Mouse (Mus musculus): ENCODE measurements at regions not wholly inside any gene's neighbourhood (a gene's known extent, or its start where the extent isn't known, plus 50 kb on each side); places are given as distances from the start of the nearest gene placed in this dataset.

DNA sequence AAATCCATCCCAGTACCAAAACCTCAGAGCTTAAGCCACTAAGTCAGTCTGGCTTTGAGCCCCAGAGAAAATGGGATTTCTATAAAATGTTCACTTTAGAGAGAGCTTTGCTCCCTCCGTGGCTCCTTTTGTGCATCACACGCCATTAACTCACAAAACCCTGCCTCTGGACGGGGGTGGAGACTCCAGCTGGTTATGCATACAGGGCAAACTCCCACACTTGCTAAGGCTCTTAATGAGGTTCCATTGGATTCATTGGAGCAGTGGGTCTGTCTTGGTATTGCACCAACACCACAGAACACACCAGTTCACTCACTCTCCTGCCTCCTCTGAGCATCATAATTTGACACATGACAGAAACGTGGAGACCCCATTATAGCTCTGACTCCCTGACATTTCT is 311.8 kb downstream of the Icos start:
- DNase-seq (ENCODE audit: low spot score) (no peak), ATAC-seq (ENCODE audit: low FRiP score) (no peak)
- no peaks in the 10 kb centered on the region for H3K36me3 ChIP-seq (ENCODE audit: insufficient read depth, low read length)
- no peaks in the 10 kb centered on the region for H3K4me1 ChIP-seq (ENCODE audit: insufficient read depth, low read length)
- H3K27me3 ChIP-seq (ENCODE audit: insufficient read depth, low read length), result no peaks in the 10 kb centered on the region
- H3K9ac ChIP-seq (replicated peaks; ENCODE audit: low read length, poor library complexity, severe bottlenecking), result no peak overlapping the region
- no peak overlapping the region for H3K4me2 ChIP-seq (ENCODE audit: low read depth, low read length, poor library complexity, severe bottlenecking)
- 35% methylated on average over 4 of the region's 4 CpGs for WGBS
- no peak overlapping the region for H3K4me3 ChIP-seq (ENCODE audit: low read depth, low read length)
- no peak for TF ChIP-seq CTCF (IDR thresholded peaks at IDR 0.05)
- no peak overlapping the region for H3K27ac ChIP-seq (ENCODE audit: low read depth, low read length)
- H3K9me3 ChIP-seq (ENCODE audit: low read length), result no peaks in the 10 kb centered on the region

DNA sequence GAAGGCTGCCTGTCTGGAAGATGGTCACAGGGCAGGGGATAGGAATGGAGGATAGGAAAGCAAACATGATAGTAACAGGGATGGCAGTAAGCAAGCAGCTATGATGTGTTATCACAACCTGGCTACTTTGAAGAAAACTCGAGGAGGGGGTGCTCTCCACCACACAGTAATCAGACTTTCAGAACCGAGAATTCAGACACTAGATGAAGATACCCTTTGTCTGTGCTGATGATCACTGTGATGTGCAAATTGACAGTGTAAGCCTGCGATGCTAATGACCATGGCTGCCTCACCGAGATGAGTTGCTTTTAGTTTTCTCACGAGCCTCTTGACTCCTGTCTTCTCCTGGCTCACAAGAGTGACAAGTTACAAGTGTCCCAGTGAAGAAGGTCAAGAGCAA is 315.4 kb downstream of the Icos start:
- ATAC-seq (ENCODE audit: low FRiP score), result no peak

DNA sequence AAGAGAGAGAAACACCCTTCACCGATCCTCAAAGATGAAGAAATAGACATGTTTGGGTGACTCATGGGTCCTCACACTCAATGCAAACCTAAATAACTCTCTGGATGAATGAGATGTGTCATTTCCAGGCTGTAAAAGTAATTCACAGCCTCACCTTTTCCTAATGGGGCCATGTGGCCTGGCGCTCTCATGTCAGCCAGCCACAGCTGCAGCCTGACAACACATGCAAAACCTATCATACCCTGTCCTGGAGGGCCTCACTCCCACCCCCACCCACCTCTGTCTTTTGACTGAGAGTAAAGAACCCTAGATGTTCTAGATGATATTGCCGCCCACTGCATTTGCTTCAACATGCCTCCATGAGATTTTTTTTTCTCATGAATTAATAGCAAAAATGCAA is 317.5 kb downstream of the Icos start:
- Histone ChIP-seq H3K27ac (ENCODE audit: low read depth, low read length) (no peak overlapping the region), H3K27me3 (ENCODE audit: insufficient read depth, low read length) (no peaks in the 10 kb centered on the region; the same call in 1 of the 2 replicates), H3K9ac (replicated peaks; ENCODE audit: low read length, poor library complexity, severe bottlenecking) (no peak overlapping the region), H3K36me3 (ENCODE audit: insufficient read depth, low read length) (no peaks in the 10 kb centered on the region), H3K4me3 (ENCODE audit: low read depth, low read length) (no peak overlapping the region), H3K9me3 (ENCODE audit: low read length) (no peaks in the 10 kb centered on the region), H3K4me1 (ENCODE audit: insufficient read depth, low read length) (no peaks in the 10 kb centered on the region; the same call in 1 of the 2 replicates), H3K4me2 (ENCODE audit: low read depth, low read length, poor library complexity, severe bottlenecking) (no peak overlapping the region)
- DNase-seq (ENCODE audit: low spot score), result no peak
- WGBS, result 95% methylated on average over 3 of the region's 3 CpGs
- no peak for TF ChIP-seq CTCF (IDR thresholded peaks at IDR 0.05)
- ATAC-seq (ENCODE audit: low FRiP score), result no peak

More for the DNA sequence above, 315.4 kb downstream of the Icos start:
- Histone ChIP-seq H3K4me1 (ENCODE audit: insufficient read depth, low read length) (no peaks in the 10 kb centered on the region; the same call in 1 of the 2 replicates), H3K4me3 (ENCODE audit: low read depth, low read length) (no peak overlapping the region), H3K4me2 (ENCODE audit: low read depth, low read length, poor library complexity, severe bottlenecking) (no peak overlapping the region), H3K9me3 (ENCODE audit: low read length) (no peaks in the 10 kb centered on the region), H3K27me3 (ENCODE audit: insufficient read depth, low read length) (no peaks in the 10 kb centered on the region), H3K9ac (replicated peaks; ENCODE audit: low read length, poor library complexity, severe bottlenecking) (no peak overlapping the region), H3K36me3 (ENCODE audit: insufficient read depth, low read length) (no peaks in the 10 kb centered on the region), H3K27ac (ENCODE audit: low read depth, low read length) (no peak overlapping the region)
- no peak for TF ChIP-seq CTCF (IDR thresholded peaks at IDR 0.05)
- no peak for DNase-seq (ENCODE audit: low spot score)
- 62% methylated on average over 5 of the region's 5 CpGs for WGBS

DNA sequence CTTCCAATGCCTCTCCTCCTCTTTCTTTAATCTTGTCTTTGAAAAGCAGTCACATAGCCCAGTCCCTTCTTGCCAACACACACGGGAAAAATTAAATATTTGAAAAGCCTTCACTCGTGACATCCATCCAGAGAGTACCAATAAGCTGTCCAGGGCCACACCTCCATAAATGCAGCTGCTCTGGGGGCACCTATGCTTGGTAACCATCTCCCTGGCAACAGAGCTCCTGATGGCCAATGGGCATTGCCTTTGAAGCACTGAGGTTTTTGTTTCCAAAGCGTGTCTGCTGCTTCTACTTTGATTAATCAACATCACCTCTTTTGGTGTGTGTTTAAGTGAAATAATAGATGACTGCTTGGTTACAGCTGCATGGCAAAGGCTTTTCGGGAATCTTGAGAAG is 319.1 kb downstream of the Icos start:
- H3K9ac ChIP-seq (replicated peaks; ENCODE audit: low read length, poor library complexity, severe bottlenecking), result no peak overlapping the region
- no peak for TF ChIP-seq CTCF (IDR thresholded peaks at IDR 0.05)
- WGBS, result 29% methylated on average over 4 of the region's 4 CpGs
- H3K4me1 ChIP-seq (ENCODE audit: insufficient read depth, low read length), result no peaks in the 10 kb centered on the region; the same call in 1 of the 2 replicates
- no peak overlapping the region for H3K27ac ChIP-seq (ENCODE audit: low read depth, low read length)
- no peaks in the 10 kb centered on the region; the same call in 1 of the 2 replicates for H3K27me3 ChIP-seq (ENCODE audit: insufficient read depth, low read length)
- H3K36me3 ChIP-seq (ENCODE audit: insufficient read depth, low read length), result no peaks in the 10 kb centered on the region
- H3K9me3 ChIP-seq (ENCODE audit: low read length), result no peaks in the 10 kb centered on the region
- peak; percentile 78; the same call in 1 of the 2 replicates for ATAC-seq (ENCODE audit: low FRiP score)
- no peak overlapping the region for H3K4me2 ChIP-seq (ENCODE audit: low read depth, low read length, poor library complexity, severe bottlenecking)
- no peak overlapping the region for H3K4me3 ChIP-seq (ENCODE audit: low read depth, low read length)
- peak; percentile 51 for DNase-seq (ENCODE audit: low spot score)

DNA sequence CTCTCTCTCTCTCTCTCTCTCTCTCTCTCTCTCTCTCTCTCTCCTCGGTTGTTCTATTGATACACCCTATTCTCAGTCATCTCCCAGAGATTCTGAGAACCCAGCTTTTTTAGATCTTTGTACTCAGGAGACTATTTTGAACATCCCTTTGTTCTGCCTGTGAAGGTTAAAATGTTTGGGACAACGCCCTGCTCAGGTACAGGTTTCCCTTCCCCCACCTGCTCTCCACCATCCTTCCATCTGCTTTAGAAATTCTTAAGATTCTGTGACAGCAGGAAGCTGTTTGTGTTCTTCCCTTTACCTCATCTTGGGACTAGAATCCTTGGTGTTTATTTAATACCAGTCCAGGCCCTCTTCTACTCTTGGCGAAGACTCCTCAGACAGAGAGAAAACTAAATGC is 319.6 kb downstream of the Icos start:
- Histone ChIP-seq H3K9ac (replicated peaks; ENCODE audit: low read length, poor library complexity, severe bottlenecking) (no peak overlapping the region), H3K9me3 (ENCODE audit: low read length) (no peaks in the 10 kb centered on the region), H3K36me3 (ENCODE audit: insufficient read depth, low read length) (no peaks in the 10 kb centered on the region), H3K4me2 (ENCODE audit: low read depth, low read length, poor library complexity, severe bottlenecking) (no peak overlapping the region), H3K27ac (ENCODE audit: low read depth, low read length) (0 out of 2 replicates have a peak overlapping the region, but pooled peaks have one; percentile 18), H3K4me1 (ENCODE audit: insufficient read depth, low read length) (no peaks in the 10 kb centered on the region; the same call in 1 of the 2 replicates), H3K4me3 (ENCODE audit: low read depth, low read length) (no peak overlapping the region), H3K27me3 (ENCODE audit: insufficient read depth, low read length) (no peaks in the 10 kb centered on the region; the same call in 1 of the 2 replicates)
- ATAC-seq (ENCODE audit: low FRiP score) (no peak), DNase-seq (ENCODE audit: low spot score) (no peak)
- no peak for TF ChIP-seq CTCF (IDR thresholded peaks at IDR 0.05)
- 76% methylated on average over 3 of the region's 3 CpGs for WGBS

DNA sequence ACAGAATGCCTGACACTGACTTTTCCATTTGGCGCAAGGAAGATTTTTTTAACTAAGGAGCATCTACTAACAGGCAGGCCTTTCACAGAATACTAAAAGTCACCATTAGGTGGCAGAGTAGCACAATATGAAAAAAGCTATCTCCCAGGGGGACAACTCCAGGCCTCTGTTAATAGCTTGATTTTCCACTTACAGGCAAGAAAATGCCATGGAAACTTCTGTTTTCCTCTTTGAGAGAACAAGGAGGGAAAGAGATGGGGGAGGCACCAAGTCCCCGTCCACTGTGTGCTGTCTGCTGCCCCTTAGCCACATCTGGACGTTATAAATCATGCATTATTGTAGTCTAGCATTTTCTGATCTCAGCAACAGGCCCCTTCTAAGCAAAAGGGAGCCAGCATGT is 320.3 kb downstream of the Icos start:
- 11% methylated on average over 3 of the region's 3 CpGs for WGBS
- Histone ChIP-seq H3K4me3 (ENCODE audit: low read depth, low read length) (no peak overlapping the region), H3K9ac (replicated peaks; ENCODE audit: low read length, poor library complexity, severe bottlenecking) (no peak overlapping the region), H3K27me3 (ENCODE audit: insufficient read depth, low read length) (no peaks in the 10 kb centered on the region; the same call in 1 of the 2 replicates), H3K27ac (ENCODE audit: low read depth, low read length) (peak overlapping the region; percentile 40), H3K4me1 (ENCODE audit: insufficient read depth, low read length) (peaks cover 3% of the 10 kb centered on the region; the same call in 1 of the 2 replicates), H3K4me2 (ENCODE audit: low read depth, low read length, poor library complexity, severe bottlenecking) (no peak overlapping the region), H3K9me3 (ENCODE audit: low read length) (no peaks in the 10 kb centered on the region), H3K36me3 (ENCODE audit: insufficient read depth, low read length) (no peaks in the 10 kb centered on the region)
- DNase-seq (ENCODE audit: low spot score), result peak; percentile 95
- ATAC-seq (ENCODE audit: low FRiP score), result peak; percentile 41; the same call in 1 of the 2 replicates
- peak; percentile 83 for TF ChIP-seq CTCF (IDR thresholded peaks at IDR 0.05)
